Mouse (Mus musculus) CD8-positive naive resting alpha-beta T cell, adult 2 months (primary cell): Measurements from ENCODE around the gene Cyp11a1.
A peak's percentile ranks its signal among the peaks of the same experiment; 100 is the strongest.

ENCODE experiments used
- DNase-seq, 2 experiments: peaks; one replicate each; pipeline ENCODE4 v3.0.0; 2022; ENCODE audit warnings: low read depth in 2 of 2, low spot score in 2 of 2

The Cyp11a1 gene

GRCm38 (mm10) chr9:57972141-57972591, 34.0 kb upstream of the Cyp11a1 start:
- peak; percentile 30 to 52 for DNase-seq

GRCm38 (mm10) chr9:57972776-57973439, 33.3 kb upstream of the Cyp11a1 start:
- no peak for DNase-seq

- no peak for DNase-seq
Measured at GRCm38 (mm10) chr9:57973440-57974066, 32.7 kb upstream of the Cyp11a1 start.

GRCm38 (mm10) chr9:57974221-57974620, 32.0 kb upstream of the Cyp11a1 start:
- no peak for DNase-seq

GRCm38 (mm10) chr9:57975200-57975821, 30.9 kb upstream of the Cyp11a1 start:
- no peak for DNase-seq

GRCm38 (mm10) chr9:57978025-57978424, 28.2 kb upstream of the Cyp11a1 start:
- DNase-seq = no peak

- DNase-seq = no peak
Measured at GRCm38 (mm10) chr9:57978858-57979257, 27.4 kb upstream of the Cyp11a1 start.

GRCm38 (mm10) chr9:57980570-57980969, 25.6 kb upstream of the Cyp11a1 start:
- DNase-seq = no peak

- DNase-seq = no peak
Measured at GRCm38 (mm10) chr9:57985304-57985703, 20.9 kb upstream of the Cyp11a1 start.

- no peak for DNase-seq
Measured at GRCm38 (mm10) chr9:57986293-57986692, 19.9 kb upstream of the Cyp11a1 start.

- DNase-seq = no peak
Measured at GRCm38 (mm10) chr9:57988098-57988497, 18.1 kb upstream of the Cyp11a1 start.

- DNase-seq = no peak
Measured at GRCm38 (mm10) chr9:57989309-57989708, 16.9 kb upstream of the Cyp11a1 start.

GRCm38 (mm10) chr9:57990438-57991110, 15.6 kb upstream of the Cyp11a1 start:
- DNase-seq = peak; percentile 39 to 49

GRCm38 (mm10) chr9:57992060-57992459, 14.2 kb upstream of the Cyp11a1 start:
- no peak for DNase-seq

GRCm38 (mm10) chr9:57992781-57993591, 13.2 kb upstream of the Cyp11a1 start:
- DNase-seq = no peak

GRCm38 (mm10) chr9:57995282-57995681, 10.9 kb upstream of the Cyp11a1 start:
- DNase-seq = no peak

GRCm38 (mm10) chr9:57997511-57998031, 8.6 kb upstream of the Cyp11a1 start:
- no peak for DNase-seq

- peak; percentile 54 to 71 for DNase-seq
Measured at GRCm38 (mm10) chr9:57998032-57998659, 8.1 kb upstream of the Cyp11a1 start.

GRCm38 (mm10) chr9:57998685-57999084, 7.5 kb upstream of the Cyp11a1 start:
- DNase-seq = no peak

- no peak for DNase-seq
Measured at GRCm38 (mm10) chr9:57999676-58000075, 6.5 kb upstream of the Cyp11a1 start.
